Mouse (Mus musculus): ENCODE data around the gene Prkcz.

Gene Prkcz

GRCm38 (mm10) chr4:155246691-155247105, 114.5 kb downstream of the Prkcz start:
- DNase-seq (ENCODE audit: low spot score in 2 of 2), result no peak

GRCm38 (mm10) chr4:155245770-155246492, 115.2 kb downstream of the Prkcz start:
- DNase-seq (ENCODE audit: low spot score in 2 of 2), result no peak

DNA sequence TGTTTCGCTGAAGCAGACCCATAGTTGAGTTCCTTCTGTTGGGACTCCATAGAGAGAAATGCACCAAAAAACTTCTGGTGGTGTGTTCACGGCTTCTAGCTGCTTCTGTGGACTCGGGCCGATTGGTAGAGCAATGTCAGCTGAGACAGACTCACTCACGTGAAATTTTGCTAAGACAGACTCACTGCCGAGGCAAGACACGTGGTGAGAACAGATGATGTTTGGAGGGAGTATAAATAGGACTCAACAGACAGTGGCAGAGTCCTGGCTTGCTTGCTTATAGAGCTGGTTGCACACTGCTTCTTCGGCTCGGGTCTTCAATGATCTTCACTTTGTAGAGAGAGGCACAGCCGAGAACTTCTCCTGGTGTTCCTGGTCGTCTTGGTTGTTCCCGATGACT, 117.9 kb downstream of the Prkcz start:
- DNase-seq (ENCODE audit: low spot score in 2 of 2), result no peak

DNA sequence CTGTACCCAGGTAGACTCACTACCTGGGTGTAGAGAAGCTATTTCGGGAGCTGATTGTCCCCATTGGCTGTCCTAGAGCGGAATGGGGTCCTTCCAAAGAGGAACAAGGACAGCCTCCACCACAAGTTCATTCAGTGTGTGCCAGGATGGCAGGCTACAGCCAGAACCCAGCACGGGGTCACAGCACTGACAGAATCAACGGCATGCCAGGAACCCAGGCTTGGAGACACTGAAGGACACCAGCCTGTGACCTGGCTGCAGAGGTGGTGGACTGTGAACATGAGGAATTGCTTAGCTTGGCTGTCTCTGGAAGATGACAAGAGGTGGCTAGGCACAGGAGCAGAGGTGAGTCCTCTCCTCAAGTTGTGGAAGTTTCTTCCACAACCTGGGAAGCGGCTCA, 118.9 kb downstream of the Prkcz start:
- DNase-seq (ENCODE audit: low spot score in 2 of 2), result no peak

DNA sequence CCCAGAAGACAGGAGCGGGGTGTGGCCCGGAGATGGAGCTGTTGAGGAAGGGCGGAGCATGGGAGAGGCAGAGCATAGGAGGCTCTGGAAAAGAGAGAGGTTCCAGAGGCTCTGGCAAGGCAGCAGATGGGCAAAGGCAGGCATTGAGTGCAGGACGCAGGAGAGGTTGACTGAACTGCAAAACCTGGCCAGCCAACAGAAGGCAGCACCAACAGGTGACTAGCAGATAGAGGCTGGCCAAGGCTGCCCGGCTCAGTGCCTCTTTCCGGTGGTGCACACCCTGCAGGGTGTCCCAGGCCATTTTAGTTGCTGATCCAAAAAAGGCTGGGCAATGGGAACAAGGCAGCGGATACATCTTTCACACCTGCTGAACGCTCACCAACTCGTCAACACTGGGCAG, 119.4 kb downstream of the Prkcz start:
- DNase-seq (ENCODE audit: low spot score in 2 of 2), result no peak

DNA sequence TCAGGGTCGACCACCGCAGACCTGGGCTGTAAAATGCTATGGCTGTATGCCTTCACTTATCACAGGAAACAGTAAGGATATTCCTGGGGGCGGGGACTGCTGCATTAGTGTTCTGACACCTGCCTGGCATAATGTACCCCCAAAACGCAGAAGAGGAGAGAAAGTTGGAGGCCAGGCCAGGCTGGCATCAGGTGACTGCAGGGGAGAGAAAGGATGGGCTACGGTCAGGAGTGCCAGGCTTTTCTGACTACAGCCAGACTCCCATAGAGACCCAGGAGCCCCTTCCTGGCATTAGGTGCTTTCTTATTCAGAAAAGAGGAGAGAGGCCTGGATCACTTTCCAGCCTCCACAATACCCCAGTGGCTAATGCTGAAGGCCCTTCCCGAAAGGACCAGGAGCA, 121.7 kb downstream of the Prkcz start:
- DNase-seq (ENCODE audit: low spot score in 2 of 2), result no peak

DNA sequence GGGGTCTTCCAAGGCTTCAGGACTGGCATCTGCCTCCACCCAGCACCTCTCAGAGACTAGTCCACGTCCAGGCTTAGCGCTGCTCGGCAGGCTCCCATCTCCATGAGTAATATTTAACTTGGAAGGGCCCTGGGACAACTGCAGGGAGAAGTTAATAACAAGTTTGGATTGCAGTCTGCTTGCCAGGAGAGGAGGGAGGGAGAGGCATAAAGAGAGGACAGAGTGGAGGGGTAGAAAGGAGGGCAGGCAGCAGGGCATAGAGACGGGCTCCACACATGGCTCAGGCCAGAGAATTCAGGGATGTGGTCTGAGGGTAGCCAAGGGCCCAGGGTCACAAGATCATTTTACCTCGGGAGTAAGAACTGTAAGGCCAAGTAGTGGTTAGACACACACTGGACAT, 122.9 kb downstream of the Prkcz start:
- no peak for DNase-seq (ENCODE audit: low spot score in 2 of 2)

GRCm38 (mm10) chr4:155236737-155237385, 124.3 kb downstream of the Prkcz start:
- no peak for DNase-seq (ENCODE audit: low spot score in 2 of 2)

GRCm38 (mm10) chr4:155235311-155236119, 125.6 kb downstream of the Prkcz start:
- no peak for DNase-seq (ENCODE audit: low spot score in 2 of 2)

DNA sequence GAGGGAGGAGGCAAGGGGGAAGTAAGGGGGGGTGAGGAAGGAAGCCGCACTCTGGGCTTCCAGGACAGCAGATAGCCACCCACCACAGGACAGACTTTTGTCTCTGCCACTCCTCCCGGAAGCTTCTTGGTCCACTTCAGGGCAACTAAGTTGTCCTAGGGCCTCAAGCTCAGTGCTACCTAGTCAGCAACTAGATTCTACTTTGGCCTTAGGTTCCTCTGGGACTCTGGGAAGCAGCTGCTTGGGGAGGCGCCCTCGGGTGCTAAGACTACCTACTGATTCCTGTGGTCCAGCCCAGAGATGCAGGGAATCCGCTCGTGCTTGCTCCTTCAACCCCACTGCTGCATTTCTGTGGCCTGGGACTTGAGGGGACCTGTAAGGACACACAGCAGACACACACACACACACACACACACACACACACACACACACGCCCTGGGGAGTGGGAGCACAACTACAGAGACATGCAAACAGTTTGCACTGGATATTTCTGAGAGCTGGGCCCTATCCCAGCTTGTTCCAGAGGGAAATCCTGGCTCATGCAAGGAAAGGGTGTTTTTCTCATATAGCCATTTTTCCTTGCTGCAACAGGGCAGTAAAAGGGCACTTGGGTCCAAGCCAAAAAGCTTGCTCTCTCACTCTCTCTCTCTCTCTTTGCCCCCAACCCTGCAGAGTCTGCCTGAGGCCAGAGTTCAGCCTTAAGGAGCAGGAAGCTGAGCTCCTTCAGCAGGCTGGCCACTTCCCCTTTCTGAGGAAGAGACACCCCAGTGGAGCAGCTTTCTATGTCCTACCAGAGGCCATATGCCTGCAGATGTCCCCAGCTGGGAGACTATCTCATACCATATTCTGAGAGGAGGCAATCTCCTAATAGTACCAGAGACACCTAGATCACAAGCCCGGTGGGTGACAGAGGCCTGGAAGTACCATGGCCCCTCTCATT, 126.5 kb downstream of the Prkcz start:
- no peak for DNase-seq (ENCODE audit: low spot score in 2 of 2)

- DNase-seq (ENCODE audit: low spot score in 2 of 2), result no peak
Observed at GRCm38 (mm10) chr4:155233878-155234277, 127.3 kb downstream of the Prkcz start.

DNA sequence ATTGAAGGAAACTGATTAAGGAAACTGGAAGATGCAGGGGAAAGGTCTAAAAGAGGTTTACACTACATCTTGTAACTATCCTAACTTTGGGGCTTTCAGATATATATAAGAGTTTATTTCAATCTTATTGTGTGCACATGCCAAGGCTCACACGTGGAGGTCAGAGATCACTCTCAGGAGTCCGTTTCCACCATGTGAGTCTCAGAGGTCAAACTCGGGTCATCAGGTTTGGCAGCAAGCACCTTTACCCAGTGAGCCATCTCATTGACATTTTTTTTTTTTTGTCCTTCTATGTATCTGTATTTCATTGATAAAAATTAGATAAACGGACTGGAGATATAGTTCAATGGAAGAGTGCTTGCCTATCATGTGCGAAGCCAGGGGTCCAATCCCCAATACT, 132.7 kb downstream of the Prkcz start:
- no peak for DNase-seq (ENCODE audit: low spot score in 2 of 2)

- DNase-seq (ENCODE audit: low spot score in 2 of 2), result no peak
Observed at GRCm38 (mm10) chr4:155227986-155228385, 133.2 kb downstream of the Prkcz start.

DNA sequence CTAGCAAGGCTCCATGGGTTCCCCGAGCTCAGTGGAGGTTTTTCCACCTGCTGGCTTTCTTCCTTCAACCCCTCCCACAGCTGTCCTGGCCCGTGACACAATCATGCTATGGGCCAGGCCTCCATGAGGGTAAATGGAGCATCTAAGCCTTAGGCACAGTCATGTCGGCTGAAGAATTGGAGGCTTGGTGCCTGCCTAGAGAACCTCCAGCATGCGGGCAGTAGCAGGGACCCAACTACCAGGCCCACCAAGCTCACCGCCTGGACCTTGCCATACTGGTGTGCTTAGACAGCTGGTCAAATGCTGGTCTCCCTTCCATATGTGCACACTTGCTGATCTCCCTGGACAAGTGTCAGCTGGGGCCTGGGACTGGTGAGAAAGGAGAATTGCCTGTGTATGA, 135.2 kb downstream of the Prkcz start:
- DNase-seq (ENCODE audit: low spot score in 2 of 2), result no peak

GRCm38 (mm10) chr4:155223594-155224528, 137.3 kb downstream of the Prkcz start:
- DNase-seq (ENCODE audit: low spot score in 2 of 2), result no peak

- DNase-seq (ENCODE audit: low spot score in 2 of 2), result peak; percentile 97
Observed at GRCm38 (mm10) chr4:155222841-155223593, 138.1 kb downstream of the Prkcz start.

GRCm38 (mm10) chr4:155222552-155222840, 138.7 kb downstream of the Prkcz start, which contains the start of gene Ski:
Gene Ski, minus strand, starts transcription at chr4:155222592.
- no peak for DNase-seq (ENCODE audit: low spot score in 2 of 2)

DNA sequence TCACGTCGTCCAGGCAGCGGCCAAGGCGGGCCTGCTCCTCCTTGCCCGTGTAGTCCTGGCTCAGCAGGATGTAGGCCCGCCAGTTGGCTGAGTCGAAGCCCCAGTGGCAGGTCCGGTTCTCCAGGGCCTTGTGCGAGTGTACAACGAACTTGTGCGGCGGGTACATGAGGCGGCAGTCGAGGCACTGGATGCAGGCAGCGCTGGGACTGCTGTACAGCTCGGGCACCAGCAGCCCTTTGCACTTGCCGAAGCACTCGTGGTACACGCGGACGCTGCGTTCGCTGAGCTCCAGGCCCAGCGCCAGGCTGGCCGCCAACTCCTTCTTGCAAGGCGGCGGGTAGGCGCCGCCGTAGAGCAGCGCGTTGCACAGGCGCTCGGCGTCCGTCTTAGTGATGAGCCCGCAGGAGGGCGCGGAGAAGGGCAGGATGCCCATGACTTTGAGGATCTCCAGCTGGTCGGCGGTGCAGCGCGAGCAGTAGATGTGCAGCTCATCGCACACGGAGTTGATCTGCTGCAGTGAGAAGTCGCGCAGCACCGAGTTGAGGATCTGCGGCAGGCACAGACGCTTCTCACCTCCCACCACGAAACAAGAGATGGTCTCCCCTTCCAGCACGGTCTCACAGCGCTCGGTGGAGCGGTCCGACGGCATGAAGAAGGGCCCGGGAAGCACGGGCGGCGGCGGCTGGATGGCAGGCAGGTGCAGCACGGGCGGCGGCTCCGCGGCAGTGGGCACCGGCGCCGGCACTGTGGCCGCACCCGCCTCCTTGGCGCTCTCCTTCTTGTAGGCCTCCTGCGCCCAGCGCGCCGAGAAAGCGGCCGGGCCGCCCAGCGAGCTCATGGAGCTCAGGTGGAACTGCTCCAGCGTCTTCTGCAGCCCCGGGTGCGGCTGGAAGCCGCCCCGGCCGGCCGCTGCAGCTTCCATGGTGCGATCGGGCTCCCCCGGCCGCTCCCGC, 139.3 kb downstream of the Prkcz start:
- DNase-seq (ENCODE audit: low spot score in 2 of 2), result peak in 1 of 2 experiments; percentile 45

GRCm38 (mm10) chr4:155221106-155221505, 140.1 kb downstream of the Prkcz start:
- DNase-seq (ENCODE audit: low spot score in 2 of 2), result no peak

All from spleen, postnatal 14 days (tissue).